Mouse (Mus musculus): ENCODE results near the gene Sdad1.

- TF ChIP-seq CTCF (conservative IDR thresholded peaks at IDR 0.05; ENCODE audit: low read length) (no peak), POU5F1 (IDR thresholded peaks at IDR 0.05; ENCODE audit: borderline replicate concordance, low read length) (no peak), NANOG (IDR thresholded peaks at IDR 0.05; ENCODE audit: borderline replicate concordance, low read length) (no peak)
These were observed 69.5 kb downstream of the Sdad1 start for GRCm38 (mm10) chr5:92240769-92241168.

All from E14TG2a.4 (cell line).